Mouse (Mus musculus) hindbrain, postnatal 0 days (tissue): ENCODE data around the gene Gm20538. TPM values are rescaled to one million over a fixed set of nuclear protein-coding genes. Genes with fewer than 3 reads are reported as not detected.

Experiments used
- ATAC-seq: fragments of 200-750 bp; cut with Nextera tagmentation; 2 replicates; pipeline ENCODE4 v1.8.0; 2017; ENCODE audit warnings: mild to moderate bottlenecking, moderate TSS enrichment, moderate library complexity
- DNase-seq: peaks from one replicate; pipeline ENCODE4 v3.0.0-alpha.2; 2015; ENCODE audit warnings: low spot score
- H3K27ac ChIP-seq: fragments of 300-500 bp; sonication (generic); 2 replicates; pipeline ENCODE4 v1.5.1; 2014; ENCODE audit warnings: mild to moderate bottlenecking
- H3K27me3 ChIP-seq: fragments of 300-500 bp; sonication (generic); 2 replicates; pipeline ENCODE4 v1.6.1; 2014; ENCODE audit warnings: low read length, mixed read lengths; ENCODE audit not compliant: insufficient read depth
- H3K36me3 ChIP-seq: fragments of 300-500 bp; sonication (generic); 2 replicates; pipeline ENCODE4 v1.6.1; 2014; ENCODE audit warnings: low read length, mixed read lengths; ENCODE audit not compliant: insufficient read depth
- H3K4me1 ChIP-seq: fragments of 300-500 bp; sonication (generic); 2 replicates; pipeline ENCODE4 v1.6.1; 2014; ENCODE audit warnings: antibody characterized with exemption, low read length, mixed read lengths; ENCODE audit not compliant: insufficient read depth
- H3K4me2 ChIP-seq: fragments of 300-500 bp; sonication (generic); 2 replicates; pipeline ENCODE4 v1.6.1; 2014; ENCODE audit warnings: low read depth, mild to moderate bottlenecking, low read length, moderate library complexity, mixed read lengths
- H3K4me3 ChIP-seq: fragments of 300-500 bp; sonication (generic); 2 replicates; pipeline ENCODE4 v1.5.1; 2014; ENCODE audit warnings: low read length
- H3K9ac ChIP-seq: fragments of 300-500 bp; sonication (generic); replicated peaks from 2 replicates; pipeline ENCODE4 v1.6.1; 2014; ENCODE audit warnings: mild to moderate bottlenecking, low read length, moderate library complexity, mixed read lengths
- H3K9me3 ChIP-seq: fragments of 300-500 bp; sonication (generic); 2 replicates; pipeline ENCODE4 v1.6.1; 2016; ENCODE audit warnings: low read length, mixed read lengths
- CTCF ChIP-seq: IDR thresholded peaks from 2 replicates; pipeline ENCODE4 v1.5.1; 2016; ENCODE audit warnings: antibody characterized with exemption, control low read depth, low read depth
- WGBS: fragments of 180-500 bp; shearing (Covaris S2); extraction: QIAGEN DNeasy Blood & Tissue Kit; methylation state at CpG from one replicate; pipeline ENCODE4 v1.1.7; 2014; 5-methylcytosine and 5-hydroxymethylcytosine counted together
- polyA plus RNA-seq: library from polyadenylated mRNA; unstranded; fragments of >200 nt; fragmentation: Nextera tagmentation; extraction: Ambion mirVana; gene quantifications from 2 replicates; pipeline ENCODE4 v1.2.1, GENCODE M21; 2015
- total RNA-seq: library from RNA; depleted of rRNA; stranded (reverse); fragments of >200 nt; gene quantifications from 2 replicates; pipeline ENCODE4 v1.2.3, GENCODE M21; 2014

Gm20538 gene
- total and polyA plus RNA-seq, 2 experiments from 2014 or later, result not detected

GRCm38 (mm10) chr19:44554861-44555590 lies 2.4 kb upstream of the Gm20538 start, which contains the start of gene Ndufb8:
Ndufb8 (minus strand) TSS chr19:44555440.
- no peaks in the 10 kb centered on the region for H3K9me3 ChIP-seq
- WGBS, result under 1% methylated on average over 50 of the region's 50 CpGs
- peaks cover 7% of the 10 kb centered on the region for H3K4me1 ChIP-seq
- H3K4me3 ChIP-seq, result peak within 1 kb of the TSS; percentile 93
- H3K9ac ChIP-seq, result peak within 1 kb of the TSS; percentile 90
- ATAC-seq, result peak; percentile 89
- H3K4me2 ChIP-seq, result peak within 1 kb of the TSS; percentile 83
- H3K36me3 ChIP-seq, result peaks cover 25% of the 10 kb centered on the region
- peak; percentile 95 for DNase-seq
- H3K27ac ChIP-seq, result peak within 1 kb of the TSS; percentile 84
- no peak for TF ChIP-seq CTCF
- H3K27me3 ChIP-seq, result no peaks in the 10 kb centered on the region

GRCm38 (mm10) chr19:44554490-44554860 lies 1.8 kb upstream of the Gm20538 start:
- peak overlapping the region; percentile 93 for H3K4me3 ChIP-seq
- ATAC-seq (peak; percentile 16; the same call in 1 of the 2 replicates), DNase-seq (no peak)
- no peak for TF ChIP-seq CTCF
- no peaks in the 10 kb centered on the region for H3K9me3 ChIP-seq
- H3K36me3 ChIP-seq, result peaks cover 30% of the 10 kb centered on the region
- peak overlapping the region; percentile 84 for H3K27ac ChIP-seq
- peak overlapping the region; percentile 83 for H3K4me2 ChIP-seq
- H3K9ac ChIP-seq, result peak overlapping the region; percentile 90
- 3% methylated on average over 8 of the region's 8 CpGs for WGBS
- H3K4me1 ChIP-seq, result peaks cover 7% of the 10 kb centered on the region
- H3K27me3 ChIP-seq, result no peaks in the 10 kb centered on the region

GRCm38 (mm10) chr19:44553286-44553685 lies 655 bp upstream of the Gm20538 start:
- ATAC-seq (no peak), DNase-seq (no peak)
- WGBS, result 95% methylated on average over 4 of the region's 4 CpGs
- no peaks in the 10 kb centered on the region for H3K9me3 ChIP-seq
- no peaks in the 10 kb centered on the region for H3K27me3 ChIP-seq
- H3K36me3 ChIP-seq, result peaks cover 37% of the 10 kb centered on the region
- H3K4me1 ChIP-seq, result peaks cover 7% of the 10 kb centered on the region
- H3K9ac ChIP-seq, result no peak overlapping the region
- H3K27ac ChIP-seq, result no peak overlapping the region
- peak overlapping the region; percentile 83; the same call in 1 of the 2 replicates for H3K4me2 ChIP-seq
- H3K4me3 ChIP-seq, result no peak overlapping the region
- TF ChIP-seq CTCF, result no peak

GRCm38 (mm10) chr19:44545321-44546041 lies 7.2 kb downstream of the Gm20538 start, which contains the start of gene Sec31b:
Sec31b (minus strand) TSS chr19:44545864.
- H3K27me3 ChIP-seq, result no peaks in the 10 kb centered on the region
- ATAC-seq (peak; percentile 66), DNase-seq (peak; percentile 6)
- no peaks in the 10 kb centered on the region for H3K9me3 ChIP-seq
- peaks cover 17% of the 10 kb centered on the region for H3K36me3 ChIP-seq
- WGBS, result 3% methylated on average over 47 of the region's 47 CpGs
- no peaks in the 10 kb centered on the region for H3K4me1 ChIP-seq
- no peak for TF ChIP-seq CTCF
- peak within 1 kb of the TSS; percentile 73 for H3K4me2 ChIP-seq
- peak within 1 kb of the TSS; percentile 43 for H3K4me3 ChIP-seq
- H3K27ac ChIP-seq, result no peak within 1 kb of the TSS
- peak within 1 kb of the TSS; percentile 47 for H3K9ac ChIP-seq

- H3K9ac ChIP-seq, result no peak overlapping the region
- H3K4me2 ChIP-seq, result peak overlapping the region; percentile 73
- peak overlapping the region; percentile 43; the same call in 1 of the 2 replicates for H3K4me3 ChIP-seq
- no peak overlapping the region for H3K27ac ChIP-seq
- H3K27me3 ChIP-seq, result no peaks in the 10 kb centered on the region
- no peaks in the 10 kb centered on the region for H3K4me1 ChIP-seq
- peak; percentile 82 for TF ChIP-seq CTCF
- peaks cover 10% of the 10 kb centered on the region for H3K36me3 ChIP-seq
- H3K9me3 ChIP-seq, result no peaks in the 10 kb centered on the region
- WGBS, result 4% methylated on average over 13 of the region's 13 CpGs
- peak; percentile 93 for DNase-seq
- ATAC-seq, result peak; percentile 64; the same call in 1 of the 2 replicates
These were observed 7.9 kb downstream of the Gm20538 start for GRCm38 (mm10) chr19:44544775-44545174.

- no peaks in the 10 kb centered on the region for H3K27me3 ChIP-seq
- H3K4me2 ChIP-seq, result 0 out of 2 replicates have a peak overlapping the region, but pooled peaks have one; percentile 73
- WGBS, result 59% methylated on average over 10 of the region's 10 CpGs
- H3K27ac ChIP-seq, result no peak overlapping the region
- H3K4me1 ChIP-seq, result no peaks in the 10 kb centered on the region
- no peak overlapping the region for H3K9ac ChIP-seq
- H3K36me3 ChIP-seq, result peaks cover 6% of the 10 kb centered on the region
- TF ChIP-seq CTCF, result no peak
- H3K9me3 ChIP-seq, result no peaks in the 10 kb centered on the region
- ATAC-seq, result peak; percentile 4; the same call in 1 of the 2 replicates
- no peak for DNase-seq
- H3K4me3 ChIP-seq, result no peak overlapping the region
These were observed 8.3 kb downstream of the Gm20538 start for GRCm38 (mm10) chr19:44544372-44544771.
